Mouse (Mus musculus) lung, adult 2 months (tissue): ENCODE data around the gene Sgpp2.

ENCODE experiments used
- CTCF ChIP-seq: fragments of 200-500 bp; IDR thresholded peaks from 2 replicates; pipeline ENCODE4 v1.5.1; 2011; ENCODE audit warnings: mild to moderate bottlenecking, low read length, control low read depth; ENCODE audit not compliant: insufficient read depth
- POLR2A ChIP-seq: fragments of 200-500 bp; IDR thresholded peaks from 2 replicates; pipeline ENCODE4 v1.6.1; 2011; ENCODE audit warnings: low read depth, mild to moderate bottlenecking, control low read depth, low read length, borderline replicate concordance; ENCODE audit errors: extremely low read depth

- TF ChIP-seq CTCF = no peak
- TF ChIP-seq POLR2A = no peak
Observed at GRCm38 (mm10) chr1:78330620-78331158, 20.5 kb downstream of the Sgpp2 start.
